Mouse (Mus musculus): ENCODE measurements at regions not wholly inside any gene's neighbourhood (a gene's known extent, or its start where the extent isn't known, plus 50 kb on each side); places are given as distances from the start of the nearest gene placed in this dataset.

- no peak overlapping the region for H3K27ac ChIP-seq (ENCODE audit: low read length)
- ATAC-seq, result no peak
- no peak overlapping the region for H3K9ac ChIP-seq (replicated peaks; ENCODE audit: low read depth)
Measured at GRCm38 (mm10) chr1:36017656-36018055, 50.5 kb upstream of the Hs6st1 start.

More at GRCm38 (mm10) chr1:36017656-36018055, 50.5 kb upstream of the Hs6st1 start:
- 44% methylated on average over 3 of the region's 3 CpGs for WGBS
- H3K9me3 ChIP-seq (ENCODE audit: low read length), result no peaks in the 10 kb centered on the region
- H3K27me3 ChIP-seq (replicated peaks; ENCODE audit: insufficient read depth, low read length), result no peaks in the 10 kb centered on the region
- no peaks in the 10 kb centered on the region for H3K36me3 ChIP-seq (ENCODE audit: insufficient read depth, low read length)
- TF ChIP-seq CTCF (IDR thresholded peaks at IDR 0.05) (no peak), EP300 (IDR thresholded peaks at IDR 0.05) (no peak)
- DNase-seq (ENCODE audit: low spot score), result no peak
- H3K4me3 ChIP-seq (ENCODE audit: low read depth, low read length), result no peak overlapping the region
- H3K4me1 ChIP-seq (ENCODE audit: insufficient read depth, low read depth, low read length), result peaks cover 4% of the 10 kb centered on the region; the same call in 1 of the 2 replicates
- H3K4me2 ChIP-seq (replicated peaks; ENCODE audit: low read depth, low read length), result no peak overlapping the region
